Mouse (Mus musculus) testis, adult 2 months (tissue): ENCODE data around the gene Cdc34. TPM values are rescaled to one million over a fixed set of nuclear protein-coding genes. Genes with fewer than 3 reads are reported as not detected.

ENCODE experiments used
- H3K27ac ChIP-seq: fragments of 200-500 bp; 2 replicates; pipeline ENCODE4 v1.5.1; 2012; ENCODE audit warnings: low read depth, low read length; ENCODE audit not compliant: control insufficient read depth, insufficient read depth
- H3K27me3 ChIP-seq: fragments of 200-500 bp; 2 replicates; pipeline ENCODE4 v1.6.1; 2012; ENCODE audit warnings: mild to moderate bottlenecking, low read length, moderate library complexity; ENCODE audit not compliant: control insufficient read depth, insufficient read depth
- H3K36me3 ChIP-seq: fragments of 200-500 bp; 2 replicates; pipeline ENCODE4 v1.6.1; 2012; ENCODE audit warnings: mild to moderate bottlenecking, low read length; ENCODE audit not compliant: control insufficient read depth, insufficient read depth
- H3K4me1 ChIP-seq: fragments of 200-500 bp; 2 replicates; pipeline ENCODE4 v1.6.1; 2012; ENCODE audit warnings: low read length; ENCODE audit not compliant: control insufficient read depth, insufficient read depth
- H3K4me3 ChIP-seq: fragments of 200-500 bp; 2 replicates; pipeline ENCODE4 v1.5.1; 2012; ENCODE audit warnings: low read depth, mild to moderate bottlenecking, low read length, moderate library complexity, mixed read lengths; ENCODE audit not compliant: control insufficient read depth
- CTCF ChIP-seq: fragments of 200-500 bp; IDR thresholded peaks from 2 replicates; pipeline ENCODE4 v1.5.1; 2012; ENCODE audit warnings: low read depth, mild to moderate bottlenecking, inconsistent platforms, low read length, moderate library complexity; ENCODE audit not compliant: control insufficient read depth, insufficient read depth, insufficient replicate concordance
- POLR2A ChIP-seq: fragments of 200-500 bp; IDR thresholded peaks from 2 replicates; pipeline ENCODE4 v1.6.1; 2012; ENCODE audit warnings: low read depth, mild to moderate bottlenecking, inconsistent platforms, low read length, moderate library complexity; ENCODE audit not compliant: control insufficient read depth
- polyA plus RNA-seq: library from polyadenylated mRNA; depleted of rRNA; stranded (reverse); fragments of >200 nt; gene quantifications from 2 replicates; pipeline ENCODE4 v1.2.3, GENCODE M21; 2012

Cdc34 gene
- polyA plus RNA-seq, 1 experiment: 855 TPM

GRCm38 (mm10) chr10:79683726-79684640 is 2.0 kb downstream of the Cdc34 start:
- TF ChIP-seq CTCF (no peak), POLR2A (no peak)
- H3K36me3 ChIP-seq: no peaks in the 10 kb centered on the region; the same call in 1 of the 2 replicates
- peaks cover 10% of the 10 kb centered on the region for H3K4me1 ChIP-seq
- H3K27ac ChIP-seq: peak overlapping the region; percentile 39; the same call in 1 of the 2 replicates
- peak overlapping the region; percentile 83 for H3K4me3 ChIP-seq
- no peaks in the 10 kb centered on the region for H3K27me3 ChIP-seq

- no peak overlapping the region for H3K27ac ChIP-seq
- H3K4me3 ChIP-seq: peak overlapping the region; percentile 83
- H3K36me3 ChIP-seq: no peaks in the 10 kb centered on the region; the same call in 1 of the 2 replicates
- H3K4me1 ChIP-seq: peaks cover 10% of the 10 kb centered on the region
- H3K27me3 ChIP-seq: no peaks in the 10 kb centered on the region
- TF ChIP-seq CTCF (no peak), POLR2A (no peak)
Measured at GRCm38 (mm10) chr10:79684770-79685600, 3.0 kb downstream of the Cdc34 start.

GRCm38 (mm10) chr10:79686219-79686618 is 4.2 kb downstream of the Cdc34 start:
- Histone ChIP-seq H3K4me3 (no peak overlapping the region; the same call in 1 of the 2 replicates), H3K27ac (no peak overlapping the region), H3K36me3 (no peaks in the 10 kb centered on the region; the same call in 1 of the 2 replicates), H3K4me1 (peaks cover 6% of the 10 kb centered on the region), H3K27me3 (no peaks in the 10 kb centered on the region)
- no peak for TF ChIP-seq CTCF
- TF ChIP-seq POLR2A: peak; percentile 51; the same call in 1 of the 2 replicates

- H3K36me3 ChIP-seq: no peaks in the 10 kb centered on the region; the same call in 1 of the 2 replicates
- no peak overlapping the region for H3K27ac ChIP-seq
- TF ChIP-seq POLR2A (no peak), CTCF (no peak)
- no peak overlapping the region; the same call in 1 of the 2 replicates for H3K4me3 ChIP-seq
- peaks cover 5% of the 10 kb centered on the region; the same call in 1 of the 2 replicates for H3K4me1 ChIP-seq
- no peaks in the 10 kb centered on the region for H3K27me3 ChIP-seq
Measured at GRCm38 (mm10) chr10:79686691-79687090, 4.7 kb downstream of the Cdc34 start.

GRCm38 (mm10) chr10:79687513-79687912 is 5.5 kb downstream of the Cdc34 start:
- Histone ChIP-seq H3K27ac (no peak overlapping the region), H3K36me3 (no peaks in the 10 kb centered on the region; the same call in 1 of the 2 replicates), H3K4me1 (peaks cover 5% of the 10 kb centered on the region; the same call in 1 of the 2 replicates), H3K27me3 (no peaks in the 10 kb centered on the region), H3K4me3 (no peak overlapping the region)
- TF ChIP-seq POLR2A: no peak
- TF ChIP-seq CTCF: no peak

- H3K27me3 ChIP-seq: no peaks in the 10 kb centered on the region
- H3K36me3 ChIP-seq: no peaks in the 10 kb centered on the region; the same call in 1 of the 2 replicates
- H3K27ac ChIP-seq: no peak within 1 kb of the TSS
- no peak for TF ChIP-seq POLR2A
- H3K4me3 ChIP-seq: no peak within 1 kb of the TSS
- H3K4me1 ChIP-seq: no peaks in the 10 kb centered on the region
Measured at GRCm38 (mm10) chr10:79688720-79689119, 6.7 kb downstream of the Cdc34 start, which contains the start of gene Gzmm. Gene Gzmm (plus strand): TSS chr10:79689020.

- no peaks in the 10 kb centered on the region; the same call in 1 of the 2 replicates for H3K36me3 ChIP-seq
- H3K27ac ChIP-seq: no peak overlapping the region
- no peaks in the 10 kb centered on the region for H3K27me3 ChIP-seq
- TF ChIP-seq POLR2A: no peak
- TF ChIP-seq CTCF: no peak
- no peak overlapping the region for H3K4me3 ChIP-seq
- no peaks in the 10 kb centered on the region for H3K4me1 ChIP-seq
Measured at GRCm38 (mm10) chr10:79689178-79689577, 7.2 kb downstream of the Cdc34 start.
